Mouse (Mus musculus) embryonic fibroblast, embryonic 13.5 days (primary cell): Measurements from ENCODE around the gene Grn. TPM values are rescaled to one million over a fixed set of nuclear protein-coding genes. Genes with fewer than 3 reads are reported as not detected.
A peak's percentile ranks its signal among the peaks of the same experiment; 100 is the strongest.

Experiments
- H3K27ac ChIP-seq: 2 replicates; pipeline ENCODE4 v1.5.1; 2012; ENCODE audit warnings: low read length, control low read depth, inconsistent platforms; ENCODE audit not compliant: insufficient read depth
- H3K4me1 ChIP-seq: 2 replicates; pipeline ENCODE4 v1.6.1; 2011; ENCODE audit warnings: low read length; ENCODE audit not compliant: control insufficient read depth, insufficient read depth
- H3K4me3 ChIP-seq: 2 replicates; pipeline ENCODE4 v1.5.1; 2011; ENCODE audit warnings: mild to moderate bottlenecking, control low read depth, low read length; ENCODE audit not compliant: insufficient read depth
- CTCF ChIP-seq: IDR thresholded peaks from 2 replicates; pipeline ENCODE4 v1.5.1; 2011; ENCODE audit warnings: mild to moderate bottlenecking, control low read depth, low read length, moderate library complexity, borderline replicate concordance; ENCODE audit not compliant: insufficient read depth
- POLR2A ChIP-seq: IDR thresholded peaks from 2 replicates; pipeline ENCODE4 v1.6.1; 2011; ENCODE audit warnings: low read depth, mild to moderate bottlenecking, control low read depth, low read length, moderate library complexity
- polyA plus RNA-seq: library from polyadenylated mRNA; stranded (reverse); fragments of >200 nt; gene quantifications from 2 replicates; pipeline ENCODE4 v1.2.4, GENCODE M21; 2011; ENCODE audit warnings: low read depth; ENCODE audit not compliant: missing spikeins, insufficient read length

Grn gene
- polyA plus RNA-seq, 1 experiment: 252 TPM

GRCm38 (mm10) chr11:102448327-102448726, 18.2 kb downstream of the Grn start:
- no peak overlapping the region for H3K4me3 ChIP-seq
- TF ChIP-seq POLR2A (no peak), CTCF (no peak)

DNA sequence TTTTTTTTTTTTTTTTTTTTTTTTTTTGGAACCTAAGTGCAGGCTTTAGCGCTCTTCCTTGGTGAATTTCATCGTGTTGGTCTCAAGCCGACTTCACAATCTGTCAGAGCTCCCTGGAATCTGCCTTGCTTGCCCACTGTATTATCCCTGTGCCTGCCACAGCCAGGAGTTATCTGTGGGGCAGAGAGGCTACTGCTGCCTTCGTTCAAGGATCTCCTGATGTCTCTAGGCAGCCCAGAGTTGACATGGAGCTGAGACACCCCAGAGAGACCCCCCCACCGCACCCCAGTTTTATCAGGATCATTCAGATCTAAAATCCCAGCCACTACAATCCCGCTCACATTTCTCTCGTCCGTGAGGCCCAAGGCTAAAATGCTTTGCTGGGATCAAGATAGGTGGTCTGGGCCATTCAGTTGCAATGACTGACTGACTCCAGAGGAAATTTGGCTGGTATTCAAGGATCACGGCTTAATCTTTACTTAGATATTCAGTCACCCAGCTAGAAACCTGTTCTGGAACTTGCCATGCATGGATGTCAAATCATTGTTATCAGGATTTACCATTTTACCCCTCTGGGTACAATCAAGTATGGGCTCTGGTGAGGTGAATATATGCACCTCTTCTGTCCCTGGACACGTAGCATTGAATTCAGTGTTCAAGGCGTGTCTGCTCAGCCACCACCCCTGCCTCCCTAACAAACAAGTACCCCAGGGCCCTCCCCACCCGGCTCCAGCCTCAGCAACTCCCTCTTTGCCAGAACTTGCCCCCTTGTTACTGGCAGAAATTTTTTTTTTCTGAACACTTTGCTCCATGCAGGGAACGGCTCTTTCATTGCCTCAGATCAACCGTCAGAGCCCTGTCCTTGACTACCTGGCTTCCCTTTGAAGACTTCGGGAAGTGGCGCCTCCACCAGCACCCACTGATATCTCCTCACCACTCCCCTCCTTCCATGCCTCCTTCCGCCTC, 19.2 kb downstream of the Grn start:
- TF ChIP-seq POLR2A (no peak), CTCF (no peak)
- no peak overlapping the region for H3K4me3 ChIP-seq
- no peak overlapping the region for H3K27ac ChIP-seq
- no peaks in the 10 kb centered on the region for H3K4me1 ChIP-seq

More at GRCm38 (mm10) chr11:102448327-102448726, 18.2 kb downstream of the Grn start:
- Histone ChIP-seq H3K27ac (no peak overlapping the region), H3K4me1 (no peaks in the 10 kb centered on the region)

DNA sequence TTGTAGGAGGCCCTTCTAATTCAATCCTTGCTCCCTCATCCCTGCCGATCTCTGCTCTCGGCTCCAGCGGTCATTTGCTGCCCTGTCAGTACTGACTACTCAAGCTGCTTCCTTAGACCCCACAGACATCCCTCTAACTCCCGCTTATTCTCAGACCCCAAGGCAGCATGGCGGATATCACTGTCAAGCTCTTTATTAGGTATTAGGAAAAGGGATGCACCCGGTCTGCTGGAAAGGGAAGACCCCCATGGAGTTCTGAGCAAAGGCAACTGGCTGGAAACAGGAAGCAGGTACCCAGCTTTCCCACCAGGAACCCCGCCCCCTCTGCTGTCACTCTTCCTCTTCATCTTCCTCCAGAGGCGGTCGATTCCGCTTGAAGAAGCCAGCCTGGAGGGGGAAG, 23.0 kb downstream of the Grn start:
- H3K27ac ChIP-seq: no peak overlapping the region
- H3K4me3 ChIP-seq: no peak overlapping the region
- no peak for TF ChIP-seq CTCF
- TF ChIP-seq POLR2A: no peak
- no peaks in the 10 kb centered on the region for H3K4me1 ChIP-seq

- Histone ChIP-seq H3K27ac (peak overlapping the region; percentile 9; the same call in 1 of the 2 replicates), H3K4me1 (no peaks in the 10 kb centered on the region), H3K4me3 (peak overlapping the region; percentile 54)
- peak; percentile 19; the same call in 1 of the 2 replicates for TF ChIP-seq CTCF
- TF ChIP-seq POLR2A: peak; percentile 52; the same call in 1 of the 2 replicates
Measured at GRCm38 (mm10) chr11:102455740-102456396, 25.8 kb downstream of the Grn start.

DNA sequence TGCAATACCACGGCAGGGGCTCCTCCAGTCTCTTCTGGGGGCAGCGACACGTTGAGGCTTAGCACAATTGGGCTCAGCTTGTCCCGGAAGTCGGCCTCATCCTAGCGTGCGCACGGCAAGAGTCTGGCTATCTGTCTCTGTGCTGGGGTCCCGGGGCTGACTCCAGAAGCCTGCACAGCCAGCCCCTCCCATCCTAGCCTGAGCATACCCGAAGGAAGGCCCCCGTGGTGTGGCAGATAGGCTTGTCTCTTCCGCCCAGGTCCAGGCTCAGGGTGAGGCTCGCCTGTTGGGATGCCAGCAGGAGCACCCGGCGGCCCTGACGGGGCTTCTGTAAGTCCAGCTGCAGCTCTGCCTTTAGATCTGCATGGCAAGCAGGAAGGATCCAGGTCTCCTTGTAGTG, 30.4 kb downstream of the Grn start:
- no peak for TF ChIP-seq POLR2A
- no peak for TF ChIP-seq CTCF
- Histone ChIP-seq H3K4me1 (no peaks in the 10 kb centered on the region), H3K4me3 (no peak overlapping the region), H3K27ac (no peak overlapping the region)

DNA sequence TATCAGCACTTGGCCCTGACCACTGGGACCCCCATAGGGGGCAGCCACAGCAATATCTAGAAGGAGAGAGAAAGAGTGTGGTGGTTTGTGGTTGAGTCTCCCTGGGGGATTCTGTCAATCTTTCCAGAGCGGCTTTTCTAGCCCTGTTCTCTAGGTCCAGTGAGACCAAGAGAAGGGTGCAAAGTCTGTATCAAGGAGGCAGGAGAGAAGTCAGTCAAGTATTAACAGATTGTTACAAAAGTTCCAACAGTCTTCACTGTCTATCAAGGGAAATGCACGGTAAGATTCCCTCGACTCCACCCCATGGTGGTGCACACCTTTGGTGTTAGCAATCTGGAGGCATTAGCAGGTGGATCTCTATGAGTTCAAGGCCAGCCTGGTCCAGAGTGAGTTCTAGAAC, 31.6 kb downstream of the Grn start:
- no peak for TF ChIP-seq POLR2A
- no peak for TF ChIP-seq CTCF
- Histone ChIP-seq H3K4me1 (no peaks in the 10 kb centered on the region), H3K4me3 (no peak overlapping the region), H3K27ac (no peak overlapping the region)

DNA sequence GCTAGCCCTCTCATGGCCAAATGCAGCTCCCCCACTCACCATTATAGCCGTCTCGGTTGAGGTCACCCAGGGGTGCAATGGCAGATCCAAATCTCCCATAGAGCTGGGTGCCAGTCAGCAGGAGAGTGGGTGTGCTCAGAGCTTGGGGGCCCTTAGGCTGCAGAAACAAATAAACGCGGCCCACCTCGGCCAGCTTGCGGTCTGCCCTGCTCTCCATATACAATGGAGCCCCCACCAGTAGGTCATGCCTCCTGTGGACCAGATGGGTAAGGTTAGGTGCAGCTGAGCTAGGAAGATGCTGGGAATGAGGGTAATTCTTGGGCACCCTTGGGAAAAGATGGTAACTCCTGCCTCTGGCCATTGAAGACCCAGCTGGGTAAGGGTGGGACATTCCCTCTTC, 34.8 kb downstream of the Grn start:
- no peak for TF ChIP-seq CTCF
- TF ChIP-seq POLR2A: no peak
- H3K4me1 ChIP-seq: no peaks in the 10 kb centered on the region
- H3K27ac ChIP-seq: peak overlapping the region; percentile 85; the same call in 1 of the 2 replicates
- H3K4me3 ChIP-seq: no peak overlapping the region

DNA sequence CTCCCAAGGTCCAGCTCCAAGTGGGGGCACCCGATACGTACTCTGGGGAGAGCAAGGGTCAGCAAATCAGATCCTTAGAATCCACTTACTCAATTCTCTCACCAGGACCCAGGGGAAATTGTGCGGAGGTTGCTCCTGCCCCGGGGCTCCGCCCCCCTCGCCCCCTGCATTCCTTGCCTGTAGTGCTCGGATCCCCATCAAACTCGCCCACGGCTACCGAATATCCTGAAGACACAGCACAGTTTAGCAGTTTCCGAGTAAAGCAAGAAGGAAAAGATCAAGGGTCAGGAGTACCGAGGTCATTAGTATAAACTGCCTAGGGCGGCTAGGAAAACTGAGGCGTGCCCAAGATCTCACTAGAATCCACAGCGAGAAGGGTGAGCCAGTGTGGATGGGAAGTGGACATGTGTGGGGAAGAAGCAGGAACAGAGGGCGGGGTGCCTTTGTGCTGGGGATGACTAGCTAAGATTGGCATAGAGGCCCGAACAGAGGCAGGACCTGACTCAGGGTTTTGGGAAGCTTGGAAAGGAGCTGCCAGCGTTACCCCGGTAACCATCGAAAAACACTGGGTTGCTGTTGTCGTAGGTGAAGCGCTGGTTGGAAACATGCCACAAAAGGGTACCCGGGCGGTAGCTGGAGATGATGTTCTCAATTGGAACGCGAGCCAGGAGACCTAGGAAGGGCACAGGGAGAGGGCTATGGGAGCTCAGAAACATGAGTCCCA, 35.8 kb downstream of the Grn start:
- TF ChIP-seq POLR2A (peak; percentile 72), CTCF (no peak)
- no peaks in the 10 kb centered on the region for H3K4me1 ChIP-seq
- peak overlapping the region; percentile 85 for H3K27ac ChIP-seq
- H3K4me3 ChIP-seq: no peak overlapping the region

DNA sequence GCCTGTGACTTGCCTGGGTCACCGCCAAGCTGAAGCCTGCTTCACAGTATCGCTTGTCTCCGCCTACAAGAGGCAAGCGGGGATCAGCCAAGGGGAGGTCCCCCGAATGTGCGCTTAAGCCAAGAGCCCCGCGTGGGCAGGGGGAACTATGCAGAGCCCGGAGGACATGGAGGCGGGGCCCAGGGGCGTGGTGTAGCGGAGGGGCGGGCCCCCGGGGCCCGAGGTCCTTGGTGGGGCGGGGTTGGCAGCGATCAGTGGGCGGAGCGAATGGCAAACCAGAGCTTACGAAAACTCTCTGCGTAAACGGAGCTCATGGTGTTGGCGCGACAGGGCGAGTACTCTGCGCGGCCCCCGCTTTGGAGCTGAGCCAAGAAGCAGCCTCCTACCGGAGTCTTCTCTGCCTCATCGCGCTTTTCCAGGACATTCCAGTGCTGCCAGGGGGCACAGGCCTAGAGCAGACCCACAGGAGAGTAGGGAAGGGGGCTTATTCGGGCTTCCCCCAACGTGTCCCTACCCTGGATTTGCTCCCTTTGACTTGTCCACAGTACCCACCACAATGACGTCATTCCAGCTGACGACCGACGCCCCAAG, 37.0 kb downstream of the Grn start:
- H3K27ac ChIP-seq: peak overlapping the region; percentile 49
- no peaks in the 10 kb centered on the region for H3K4me1 ChIP-seq
- TF ChIP-seq POLR2A (peak; percentile 53), CTCF (no peak)
- H3K4me3 ChIP-seq: peak overlapping the region; percentile 7
